Mouse (Mus musculus) kidney, embryonic 14.5 days (tissue): Measurements from ENCODE around the gene Cyp8b1. TPM values are rescaled to one million over a fixed set of nuclear protein-coding genes. Genes with fewer than 3 reads are reported as not detected.

Experiments used
- ATAC-seq: fragments of 200-750 bp; cut with Nextera tagmentation; 2 replicates; pipeline ENCODE4 v1.8.0; 2017; ENCODE audit warnings: moderate number of reproducible peaks, mild to moderate bottlenecking, moderate TSS enrichment, moderate library complexity; ENCODE audit not compliant: low FRiP score, low TSS enrichment
- H3K27ac ChIP-seq: fragments of 300-500 bp; sonication (generic); 2 replicates; pipeline ENCODE4 v1.5.1; 2014; ENCODE audit warnings: low read depth, mild to moderate bottlenecking, low read length, moderate library complexity, mixed read lengths
- H3K27me3 ChIP-seq: fragments of 300-500 bp; sonication (generic); 2 replicates; pipeline ENCODE4 v1.6.1; 2014; ENCODE audit warnings: mild to moderate bottlenecking, low read length; ENCODE audit not compliant: control insufficient read depth, insufficient read depth
- H3K36me3 ChIP-seq: fragments of 300-500 bp; sonication (generic); 2 replicates; pipeline ENCODE4 v1.6.1; 2014; ENCODE audit warnings: low read length, mixed read lengths; ENCODE audit not compliant: control insufficient read depth, insufficient read depth
- H3K4me1 ChIP-seq: fragments of 300-500 bp; sonication (generic); 2 replicates; pipeline ENCODE4 v1.6.1; 2014; ENCODE audit warnings: low read length, mixed read lengths; ENCODE audit not compliant: control insufficient read depth, insufficient read depth
- H3K4me2 ChIP-seq: fragments of 300-500 bp; sonication (generic); replicated peaks from 2 replicates; pipeline ENCODE4 v1.6.1; 2014; ENCODE audit warnings: low read depth, mild to moderate bottlenecking, low read length
- H3K4me3 ChIP-seq: fragments of 300-500 bp; sonication (generic); 2 replicates; pipeline ENCODE4 v1.5.1; 2014; ENCODE audit warnings: mild to moderate bottlenecking, low read length
- H3K9ac ChIP-seq: fragments of 300-500 bp; sonication (generic); 2 replicates; pipeline ENCODE4 v1.6.1; 2014; ENCODE audit warnings: low read depth, mild to moderate bottlenecking, low read length, moderate library complexity
- H3K9me3 ChIP-seq: fragments of 300-500 bp; sonication (generic); 2 replicates; pipeline ENCODE4 v1.6.1; 2016; ENCODE audit warnings: low read length; ENCODE audit not compliant: control insufficient read depth
- WGBS: fragments of 180-500 bp; shearing (Covaris S2); extraction: QIAGEN DNeasy Blood & Tissue Kit; methylation state at CpG from one replicate; pipeline ENCODE4 v1.1.7; 2014; 5-methylcytosine and 5-hydroxymethylcytosine counted together
- polyA plus RNA-seq: library from polyadenylated mRNA; unstranded; fragments of >200 nt; fragmentation: Nextera tagmentation; extraction: Ambion mirVana; gene quantifications from 2 replicates; pipeline ENCODE4 v1.2.1, GENCODE M21; 2014

The Cyp8b1 gene
- polyA plus RNA-seq, 1 experiment from 2014 or later, result not detected

DNA sequence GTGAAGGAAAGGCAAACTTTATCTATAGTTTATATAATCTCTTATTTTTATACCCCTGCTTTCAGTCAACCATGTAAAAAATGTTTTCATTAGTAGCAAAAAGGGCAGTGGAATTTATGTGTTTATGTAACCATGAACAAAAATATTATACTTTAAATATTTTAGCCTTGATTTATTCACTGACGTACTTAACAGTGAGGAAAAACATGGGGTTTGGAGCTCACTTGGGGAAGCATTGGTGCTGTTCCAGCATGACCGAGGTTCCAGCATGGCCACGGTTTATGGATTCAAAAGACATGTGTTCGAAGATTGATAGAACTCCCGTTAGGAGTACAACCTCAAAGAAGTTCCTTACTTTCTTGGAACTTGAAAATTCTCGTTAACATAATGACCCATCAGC, 47.9 kb downstream of the Cyp8b1 start:
- Histone ChIP-seq H3K36me3 (no peaks in the 10 kb centered on the region), H3K9ac (no peak overlapping the region), H3K9me3 (no peaks in the 10 kb centered on the region), H3K4me2 (no peak overlapping the region), H3K4me3 (no peak overlapping the region), H3K4me1 (0 out of 2 replicates have a peak, but pooled peaks cover 4% of the 10 kb centered on the region), H3K27ac (no peak overlapping the region), H3K27me3 (no peaks in the 10 kb centered on the region)
- WGBS, result 60% methylated on average over 6 of the region's 6 CpGs
- ATAC-seq, result no peak

DNA sequence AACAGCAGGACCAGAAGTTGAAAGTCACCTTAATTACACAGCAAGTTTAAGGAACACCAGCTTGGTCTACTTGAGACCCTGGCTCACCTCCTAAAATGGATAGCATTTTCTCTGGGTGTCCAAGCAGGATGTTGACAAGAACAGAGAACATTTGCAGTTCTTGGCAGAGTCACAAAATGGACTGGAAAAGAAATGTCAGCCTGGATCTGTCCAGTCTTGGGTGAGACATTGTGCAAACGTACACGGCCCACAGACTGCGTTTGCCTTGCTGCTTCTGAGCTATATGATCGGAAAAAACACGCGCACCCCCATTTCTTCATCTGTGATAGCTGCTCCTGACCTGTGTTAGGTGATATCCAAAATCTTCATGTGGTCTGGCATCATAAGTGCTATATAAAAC, 48.5 kb downstream of the Cyp8b1 start:
- no peaks in the 10 kb centered on the region for H3K27me3 ChIP-seq
- no peaks in the 10 kb centered on the region for H3K36me3 ChIP-seq
- no peaks in the 10 kb centered on the region for H3K9me3 ChIP-seq
- H3K4me3 ChIP-seq, result no peak overlapping the region
- H3K27ac ChIP-seq, result no peak overlapping the region
- H3K4me1 ChIP-seq, result 0 out of 2 replicates have a peak, but pooled peaks cover 4% of the 10 kb centered on the region
- no peak overlapping the region for H3K4me2 ChIP-seq
- no peak overlapping the region for H3K9ac ChIP-seq
- ATAC-seq, result no peak
- 76% methylated on average over 6 of the region's 6 CpGs for WGBS

DNA sequence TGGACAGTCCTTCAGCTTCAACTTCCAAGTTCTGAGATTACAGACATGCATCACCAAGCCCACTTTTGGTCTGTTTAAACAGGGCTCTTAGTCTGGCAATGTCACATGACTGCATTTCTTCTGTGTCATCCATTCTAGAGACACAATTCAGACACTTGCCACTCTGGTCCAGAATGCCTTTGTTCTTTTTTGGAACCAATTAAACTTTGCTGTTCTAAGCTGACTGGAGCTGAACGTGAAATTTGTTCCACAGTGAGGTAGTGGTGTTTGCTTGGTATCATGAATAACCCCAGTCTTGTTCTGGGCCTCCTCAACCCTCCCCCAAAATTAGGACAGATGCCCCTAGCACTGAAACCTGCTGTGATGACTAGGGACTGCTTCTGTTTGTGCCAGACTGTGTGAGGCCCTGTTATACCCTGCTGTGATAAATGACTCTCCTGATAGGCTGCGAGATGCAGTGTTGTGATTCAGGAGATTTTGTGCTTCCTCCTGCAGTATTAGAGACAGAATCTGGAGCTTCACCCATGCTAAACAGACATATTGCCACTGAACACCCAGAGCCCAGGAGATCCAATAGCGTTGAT, 50.6 kb downstream of the Cyp8b1 start:
- no peak for ATAC-seq

DNA sequence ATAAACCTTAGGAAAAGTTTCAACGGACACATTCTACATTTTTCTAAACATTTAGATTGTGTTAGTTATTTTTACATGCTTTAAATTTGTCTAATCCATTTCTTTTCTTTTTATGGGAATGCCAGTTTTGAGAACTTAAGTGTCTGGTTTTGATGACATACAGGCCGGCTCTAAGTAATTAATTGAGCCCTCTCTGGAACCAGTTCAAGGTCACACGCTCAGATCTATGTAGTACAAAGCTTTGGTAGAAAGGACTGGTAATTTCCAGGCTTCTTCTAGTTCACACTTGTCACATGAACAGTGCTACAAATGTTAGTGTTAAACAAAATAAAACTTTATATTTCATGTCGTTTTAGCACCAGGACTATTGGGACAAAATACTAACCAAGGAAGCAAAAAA, 51.3 kb downstream of the Cyp8b1 start:
- ATAC-seq, result no peak
- no peaks in the 10 kb centered on the region for H3K9me3 ChIP-seq
- WGBS, result 59% methylated on average over 4 of the region's 4 CpGs
- H3K27me3 ChIP-seq, result no peaks in the 10 kb centered on the region
- no peak overlapping the region for H3K4me3 ChIP-seq
- H3K9ac ChIP-seq, result no peak overlapping the region
- no peak overlapping the region for H3K4me2 ChIP-seq
- H3K36me3 ChIP-seq, result no peaks in the 10 kb centered on the region
- H3K27ac ChIP-seq, result no peak overlapping the region
- H3K4me1 ChIP-seq, result 0 out of 2 replicates have a peak, but pooled peaks cover 4% of the 10 kb centered on the region

More for the DNA sequence above, 50.6 kb downstream of the Cyp8b1 start:
- no peaks in the 10 kb centered on the region for H3K36me3 ChIP-seq
- H3K9ac ChIP-seq, result no peak overlapping the region
- no peaks in the 10 kb centered on the region for H3K9me3 ChIP-seq
- no peaks in the 10 kb centered on the region for H3K27me3 ChIP-seq
- 44% methylated on average over 3 of the region's 3 CpGs for WGBS
- no peak overlapping the region for H3K4me3 ChIP-seq
- H3K4me2 ChIP-seq, result no peak overlapping the region
- 0 out of 2 replicates have a peak, but pooled peaks cover 4% of the 10 kb centered on the region for H3K4me1 ChIP-seq
- no peak overlapping the region for H3K27ac ChIP-seq

Other genes starting within 250 kb of the Cyp8b1 start
- 5.8 and 12.0 TPM in 2 replicates for gene Sec22c, start 210.8 kb downstream of the Cyp8b1 start, polyA plus RNA-seq
- gene Ss18l2, start 206.0 kb downstream of the Cyp8b1 start, polyA plus RNA-seq, result 111 and 152 TPM in 2 replicates
- 59.6 and 83.7 TPM in 2 replicates for gene Nktr, start 197.1 kb downstream of the Cyp8b1 start, polyA plus RNA-seq
- 8.0 and 9.8 TPM in 2 replicates for gene Zfp651, start 157.0 kb downstream of the Cyp8b1 start, polyA plus RNA-seq
- 0.08 TPM in 1 of 2 replicates, not detected in the other for gene Klhl40, start 138.7 kb downstream of the Cyp8b1 start, polyA plus RNA-seq
- not detected in 2 replicates for gene Hhatl, start 123.8 kb downstream of the Cyp8b1 start, polyA plus RNA-seq
- gene Ccdc13, start 76.8 kb downstream of the Cyp8b1 start, polyA plus RNA-seq, result 0.16 and 0.69 TPM in 2 replicates
- gene Higd1a, start 57.9 kb downstream of the Cyp8b1 start, polyA plus RNA-seq, result 133 and 175 TPM in 2 replicates
- gene Ackr2, start 17.9 kb downstream of the Cyp8b1 start, polyA plus RNA-seq, result 0.42 and 0.96 TPM in 2 replicates
- 0.73 and 1.0 TPM in 2 replicates for gene Fam198a, start 34.7 kb upstream of the Cyp8b1 start, polyA plus RNA-seq
- 8.6 and 11.6 TPM in 2 replicates for gene Pomgnt2, start 80.8 kb upstream of the Cyp8b1 start, polyA plus RNA-seq
- 22.5 and 41.1 TPM in 2 replicates for gene Snrk, start 201.0 kb upstream of the Cyp8b1 start, polyA plus RNA-seq